Mouse (Mus musculus) CH12.LX (cell line): ENCODE measurements around the gene Icos.

Experiments used
- CHD1 ChIP-seq: IDR thresholded peaks from 2 replicates; pipeline ENCODE4 v1.6.1; 2012; ENCODE audit warnings: low read depth, low read length, improper control_type of control experiment, inconsistent platforms
- CTCF ChIP-seq, 2 experiments: IDR thresholded peaks in 1 of 2; conservative IDR thresholded peaks in 1 of 2; 2 replicates each; pipeline ENCODE4 v1.5.1; 2011 to 2012; ENCODE audit warnings: low read depth in 2 of 2, low read length in 2 of 2, improper control_type of control experiment in 1 of 2, inconsistent platforms in 1 of 2, mild to moderate bottlenecking in 1 of 2, moderate library complexity in 1 of 2
- EP300 ChIP-seq: IDR thresholded peaks from 2 replicates; pipeline ENCODE4 v1.6.1; 2011; ENCODE audit warnings: low read length, improper control_type of control experiment
- POLR2A ChIP-seq: IDR thresholded peaks from 2 replicates; pipeline ENCODE4 v1.6.1; 2011; ENCODE audit warnings: low read depth, mild to moderate bottlenecking, improper control_type of control experiment, low read length
- POLR2AphosphoS2 ChIP-seq: IDR thresholded peaks from 2 replicates; pipeline ENCODE4 v1.6.1; 2011; ENCODE audit warnings: low read depth, low read length, improper control_type of control experiment

DNA sequence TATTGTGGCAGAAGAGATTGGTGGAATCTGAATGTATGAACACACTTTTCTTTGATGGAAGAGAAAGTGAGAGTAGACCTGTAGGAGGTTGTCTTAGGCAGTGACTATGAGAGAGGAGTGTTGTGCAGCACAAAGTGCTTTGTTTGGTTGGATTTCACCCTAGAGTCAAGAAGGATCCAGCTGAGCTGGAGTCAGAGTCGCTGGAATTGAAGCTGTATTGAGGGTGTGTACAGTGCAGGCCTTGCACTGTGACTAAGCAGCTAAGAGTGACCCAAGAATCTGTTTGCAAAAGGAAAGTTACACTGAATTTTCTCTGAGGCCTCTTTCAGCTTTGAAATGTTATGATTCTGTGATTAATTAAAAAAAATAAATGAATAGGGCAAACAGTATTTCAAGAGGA lies 52.2 kb downstream of the Icos start:
- TF ChIP-seq POLR2AphosphoS2: no peak
- no peak for TF ChIP-seq CTCF (conservative IDR thresholded peaks at IDR 0.05 in 1 of 2, IDR thresholded peaks at IDR 0.05 in 1 of 2; ENCODE audit: low read depth in 2 of 2, low read length in 2 of 2)
- no peak for TF ChIP-seq POLR2A
- no peak for TF ChIP-seq EP300
- no peak for TF ChIP-seq CHD1
